21 mouse cellular contexts compared by ENCODE assay signal in the genomic region with DNA sequence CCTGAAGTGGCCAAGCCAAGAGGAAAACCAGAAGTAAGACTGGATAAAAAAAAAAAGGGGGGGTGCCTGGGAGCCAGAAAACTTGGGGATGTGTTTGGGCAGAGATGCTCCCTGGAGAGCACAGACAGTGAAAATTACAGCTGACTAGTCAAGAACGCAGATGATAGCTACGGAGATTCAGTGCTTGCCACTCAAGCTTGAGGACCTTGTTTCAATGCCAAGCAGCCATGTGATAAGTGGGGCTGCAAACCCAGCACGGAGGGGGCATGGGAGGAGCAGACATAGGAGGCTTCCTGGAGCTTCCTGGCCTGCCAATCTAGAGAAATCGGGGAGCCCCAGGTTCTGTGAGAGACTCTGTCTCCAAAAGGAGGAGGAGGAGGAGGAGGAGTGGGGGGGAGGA.
DNase-seq lines count a peak whose midpoint lies in the region; ATAC-seq and TF ChIP-seq lines count a peak whose summit lies in the region.
"Had no signal": no experiment of that assay in that cellular context is flagged by ENCODE, and none has a peak within 500 bp of the region (broad histone marks: within the 10 kb centered on the region; RNA-seq: fewer than 3 reads in every experiment).

No protein-coding gene starts in this region.

- no peak overlapping the region for H3K4me3 ChIP-seq in forebrain, embryonic 12.5 days (replicated peaks)
- no peak overlapping the region for H3K4me3 ChIP-seq in forebrain, embryonic 15.5 days
- H3K4me3 ChIP-seq in limb, embryonic 14.5 days (replicated peaks; ENCODE audit: low read length): no peak overlapping the region
- H3K4me3 ChIP-seq in limb, embryonic 10.5 days: no peak overlapping the region
- H3K4me3 ChIP-seq: heart, embryonic 10.5 days; liver, embryonic 15.5 days; neural tube, embryonic 15.5 days had no signal

- H3K4me2 ChIP-seq in forebrain, embryonic 12.5 days: peak overlapping the region; percentile 13; the same call in 1 of the 2 replicates
- no peak overlapping the region for H3K4me2 ChIP-seq in forebrain, embryonic 15.5 days (replicated peaks)
- H3K4me2 ChIP-seq in limb, embryonic 14.5 days (replicated peaks; ENCODE audit: low read depth, low read length, severe bottlenecking): no peak overlapping the region
- H3K4me2 ChIP-seq: liver, embryonic 15.5 days; neural tube, embryonic 15.5 days had no signal

- WGBS in forebrain, embryonic 12.5 days: 38% methylated on average over 4 of the region's 4 CpGs
- 16% methylated on average over 4 of the region's 4 CpGs for WGBS in forebrain, embryonic 15.5 days
- WGBS in limb, embryonic 14.5 days: 63% methylated on average over 4 of the region's 4 CpGs
- WGBS in limb, embryonic 10.5 days: 84% methylated on average over 4 of the region's 4 CpGs

- no peaks in the 10 kb centered on the region for H3K9me3 ChIP-seq in forebrain, embryonic 12.5 days
- H3K9me3 ChIP-seq in forebrain, embryonic 15.5 days: no peaks in the 10 kb centered on the region
- H3K9me3 ChIP-seq in limb, embryonic 14.5 days (ENCODE audit: control insufficient read depth, low read length): no peaks in the 10 kb centered on the region
- H3K9me3 ChIP-seq in limb, embryonic 10.5 days (replicated peaks): no peaks in the 10 kb centered on the region
- H3K9me3 ChIP-seq: heart, embryonic 10.5 days; liver, embryonic 15.5 days; neural tube, embryonic 15.5 days had no signal

- intact Hi-C loops in left cerebral cortex, postnatal 4 days (cut with DNase I): no loop called here

- H3K36me3 ChIP-seq in forebrain, embryonic 12.5 days (replicated peaks): no peaks in the 10 kb centered on the region
- no peaks in the 10 kb centered on the region for H3K36me3 ChIP-seq in forebrain, embryonic 15.5 days
- H3K36me3 ChIP-seq in limb, embryonic 14.5 days (ENCODE audit: control insufficient read depth, insufficient read depth, low read length): no peaks in the 10 kb centered on the region
- H3K36me3 ChIP-seq in limb, embryonic 10.5 days: no peaks in the 10 kb centered on the region
- H3K36me3 ChIP-seq: heart, embryonic 10.5 days; liver, embryonic 15.5 days; neural tube, embryonic 15.5 days had no signal

- no peak for ATAC-seq in forebrain, embryonic 12.5 days (ENCODE audit: low FRiP score)
- no peak; the same call in 1 of the 2 replicates for ATAC-seq in forebrain, embryonic 15.5 days (replicated peaks)
- ATAC-seq in limb, embryonic 14.5 days (ENCODE audit: low FRiP score, low read depth): no peak
- ATAC-seq: CD4-positive, CD25-positive, alpha-beta regulatory T cell, adult 4 months; intestine, postnatal 0 days had no signal

- H3K27me3 ChIP-seq in forebrain, embryonic 12.5 days: no peaks in the 10 kb centered on the region
- no peaks in the 10 kb centered on the region for H3K27me3 ChIP-seq in forebrain, embryonic 15.5 days
- no peaks in the 10 kb centered on the region for H3K27me3 ChIP-seq in limb, embryonic 14.5 days (ENCODE audit: control insufficient read depth, insufficient read depth, low read length)
- H3K27me3 ChIP-seq in limb, embryonic 10.5 days (ENCODE audit: low read depth, poor library complexity, severe bottlenecking): peaks cover 22% of the 10 kb centered on the region; the same call in 1 of the 2 replicates
- H3K27me3 ChIP-seq: neural tube, embryonic 15.5 days had no signal

- H3K4me1 ChIP-seq in forebrain, embryonic 12.5 days: peaks cover 23% of the 10 kb centered on the region
- H3K4me1 ChIP-seq in forebrain, embryonic 15.5 days: peaks cover 20% of the 10 kb centered on the region
- H3K4me1 ChIP-seq in limb, embryonic 14.5 days (ENCODE audit: control insufficient read depth, insufficient read depth, low read length): peaks cover 14% of the 10 kb centered on the region
- peaks cover 15% of the 10 kb centered on the region for H3K4me1 ChIP-seq in limb, embryonic 10.5 days
- H3K4me1 ChIP-seq: liver, embryonic 15.5 days had no signal

- DNase-seq in limb, embryonic 14.5 days (ENCODE audit: low spot score): no peak
- no peak for DNase-seq in limb, embryonic 10.5 days (ENCODE audit: low spot score)
- DNase-seq in retina, postnatal 1 day: peak; percentile 58
- no peak for DNase-seq in retina, embryonic 14.5 days (ENCODE audit: low spot score)
- peak; percentile 5 for DNase-seq in skeletal muscle tissue, adult 2 months (ENCODE audit: low read depth, low spot score)
- no peak for DNase-seq in left cerebral cortex, postnatal 4 days
- DNase-seq: adrenal gland, postnatal 36 days; cerebellum, adult 11-12 months; heart, postnatal 4 days; kidney, postnatal 25 days; layer of hippocampus, postnatal 36 days; liver; thymus, adult 2 months had no signal

- no peak for TF ChIP-seq POLR2A in limb, embryonic 14.5 days (IDR thresholded peaks at IDR 0.05; ENCODE audit: borderline replicate concordance, extremely low read depth, insufficient read depth, insufficient read length)

- H3K27ac ChIP-seq in forebrain, embryonic 12.5 days: no peak overlapping the region
- no peak overlapping the region for H3K27ac ChIP-seq in forebrain, embryonic 15.5 days (replicated peaks)
- 0 out of 2 replicates have a peak overlapping the region, but pooled peaks have one; percentile 10 for H3K27ac ChIP-seq in limb, embryonic 14.5 days (replicated peaks; ENCODE audit: low read depth, low read length)
- H3K27ac ChIP-seq in limb, embryonic 10.5 days: no peak overlapping the region
- H3K27ac ChIP-seq: heart, embryonic 10.5 days; liver, embryonic 15.5 days; neural tube, embryonic 15.5 days; stomach, postnatal 0 days had no signal

- H3K9ac ChIP-seq in forebrain, embryonic 12.5 days: no peak overlapping the region
- H3K9ac ChIP-seq in forebrain, embryonic 15.5 days (replicated peaks): no peak overlapping the region
- H3K9ac ChIP-seq in limb, embryonic 14.5 days (ENCODE audit: low read depth, low read length, severe bottlenecking): no peak overlapping the region
- H3K9ac ChIP-seq: liver, embryonic 15.5 days; neural tube, embryonic 15.5 days had no signal

Comparison
In these comparisons a context has a peak if more than half of its experiments do, and no peak if none do; other contexts are left out.
1. DNase-seq: peak in retina, postnatal 1 day (single experiment) and skeletal muscle tissue, adult 2 months (single experiment); none in limb, embryonic 14.5 days (single experiment), limb, embryonic 10.5 days (single experiment), retina, embryonic 14.5 days (single experiment) and left cerebral cortex, postnatal 4 days (single experiment).